Mouse (Mus musculus) C2C12 (cell line): ENCODE data around the gene Dbndd1.

Experiments
- CEBPB ChIP-seq: IDR thresholded peaks from one replicate; pipeline ENCODE4 v1.6.1; 2011; ENCODE audit warnings: low read depth, mild to moderate bottlenecking, control low read depth, moderate library complexity
- CTCF ChIP-seq: IDR thresholded peaks from one replicate; pipeline ENCODE4 v1.5.1; 2011; ENCODE audit not compliant: control insufficient read depth, insufficient read depth, insufficient read length
- FOSL1 ChIP-seq: IDR thresholded peaks from one replicate; pipeline ENCODE4 v1.8.0; 2011; ENCODE audit warnings: mild to moderate bottlenecking, low read length; ENCODE audit not compliant: poor library complexity, insufficient read depth, severe bottlenecking
- MAX ChIP-seq: IDR thresholded peaks from one replicate; pipeline ENCODE4 v1.6.1; 2011; ENCODE audit warnings: mild to moderate bottlenecking, control low read depth
- MYOD1 ChIP-seq: IDR thresholded peaks from one replicate; pipeline ENCODE4 v1.6.1; 2011; ENCODE audit warnings: low read depth; ENCODE audit not compliant: control insufficient read depth, insufficient read length
- MYOG ChIP-seq: IDR thresholded peaks from one replicate; pipeline ENCODE4 v1.6.1; 2011; ENCODE audit not compliant: control insufficient read depth, insufficient read length; ENCODE audit errors: extremely low read depth

GRCm38 (mm10) chr8:123518172-123518571 is 2.9 kb upstream of the Dbndd1 start:
- TF ChIP-seq CTCF (no peak), MYOD1 (no peak), MAX (no peak), MYOG (no peak), CEBPB (no peak), FOSL1 (no peak)
